Mouse (Mus musculus): ENCODE results near the gene Npy4r.

Npy4r gene

DNA sequence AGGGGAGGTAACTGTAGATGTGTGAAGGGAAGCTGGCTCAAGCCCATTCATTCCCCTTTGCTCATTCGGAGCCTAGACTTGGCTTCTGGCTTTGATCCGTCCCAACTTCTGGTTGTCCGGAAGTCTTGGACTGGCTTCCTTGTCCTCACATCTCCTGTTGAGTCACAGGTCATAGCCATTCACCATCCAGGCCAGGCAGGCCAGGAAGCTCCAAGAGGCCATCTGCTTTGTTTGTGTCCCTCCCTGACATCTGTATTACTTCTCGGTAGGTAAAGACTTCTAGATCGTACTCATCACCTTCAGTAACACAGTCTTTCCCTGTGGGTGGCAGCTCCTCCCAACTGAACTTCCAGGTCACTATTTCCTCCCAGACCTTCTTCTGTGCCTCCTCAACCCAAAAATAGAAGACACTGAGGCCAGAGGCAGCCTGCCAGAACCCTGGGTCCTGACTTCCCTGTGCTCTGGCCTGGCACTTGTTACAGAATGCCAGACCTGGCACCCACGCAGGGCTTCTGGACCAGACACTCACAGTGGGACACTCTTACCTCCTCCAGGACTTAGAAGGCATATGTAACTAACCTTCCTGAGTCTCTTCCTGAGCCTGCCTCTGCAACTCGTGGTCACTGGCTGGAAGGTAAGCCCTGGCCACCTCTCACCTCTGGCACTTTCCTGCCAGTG lies 33.1 kb downstream of the Npy4r start:
- in situ Hi-C loops (cut with MboI), result no loop called here

- in situ Hi-C loops (cut with MboI), result no loop called here
Measured at GRCm38 (mm10) chr14:34114311-34114710, 38.0 kb downstream of the Npy4r start.

DNA sequence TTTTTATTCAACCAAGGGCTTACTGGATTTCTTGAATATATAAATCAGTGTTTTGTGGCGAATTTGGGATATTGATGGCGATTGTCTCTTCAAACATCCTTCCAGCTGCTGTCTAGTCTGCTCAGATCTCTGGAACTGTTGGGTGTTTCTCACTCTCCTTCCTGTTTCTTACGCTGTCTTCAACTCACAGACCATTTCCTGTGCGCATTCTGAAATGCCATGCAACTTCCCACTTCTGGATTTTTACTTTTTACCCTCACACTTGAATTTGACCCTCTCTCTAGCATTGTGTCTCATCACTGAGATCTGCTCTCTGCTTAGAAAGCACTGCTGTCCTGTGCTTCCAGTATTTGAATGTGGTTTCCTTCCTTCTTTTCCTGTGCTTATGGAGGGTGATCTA lies 44.7 kb downstream of the Npy4r start:
- in situ Hi-C loops (cut with MboI), result no loop called here

- in situ Hi-C loops (cut with MboI), result no loop called here
Measured at GRCm38 (mm10) chr14:34106389-34107062, 45.8 kb downstream of the Npy4r start.

- in situ Hi-C loops (cut with MboI), result no loop called here
Measured at GRCm38 (mm10) chr14:34104892-34105291, 47.4 kb downstream of the Npy4r start.

DNA sequence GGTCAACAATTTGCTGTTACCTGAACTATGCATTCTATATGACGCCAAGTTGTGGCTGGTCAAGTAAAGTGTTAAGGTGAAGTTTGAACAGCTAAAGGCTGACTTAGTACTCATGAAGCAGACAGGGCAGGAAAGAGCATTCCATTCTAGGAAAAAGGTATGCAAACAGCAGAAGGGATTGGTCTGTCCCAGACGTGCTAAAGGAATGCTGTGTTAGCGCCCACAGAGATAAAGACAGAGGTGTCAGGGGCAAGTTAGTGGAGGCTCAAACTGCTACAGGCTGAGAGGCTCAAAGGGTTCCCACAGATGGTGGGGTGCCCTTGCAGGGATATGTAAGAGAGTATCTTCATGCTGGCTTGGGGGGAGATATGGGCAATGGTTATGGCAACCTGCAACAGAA lies 48.4 kb downstream of the Npy4r start:
- in situ Hi-C loops (cut with MboI), result no loop called here

DNA sequence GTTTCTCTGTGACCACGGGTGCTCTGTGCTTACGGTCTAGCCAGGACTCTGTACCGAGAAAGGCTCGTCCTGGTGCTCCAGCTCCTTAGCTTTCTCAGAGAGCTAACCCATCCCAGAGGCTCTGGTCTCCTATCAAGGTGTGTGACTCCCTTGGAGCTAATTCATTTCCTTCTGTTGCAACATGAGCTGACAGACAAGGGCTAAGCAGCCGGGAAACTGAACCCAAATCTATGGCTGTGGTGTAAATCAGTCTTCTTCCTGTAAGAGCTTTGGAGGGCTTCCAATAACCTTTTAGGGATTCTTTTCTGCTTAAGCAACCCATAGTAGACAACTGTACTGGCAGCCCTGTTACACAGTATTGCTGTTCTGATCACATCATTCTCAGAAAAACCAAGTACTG lies 49.7 kb downstream of the Npy4r start, which contains the start of gene A630023A22Rik:
Gene A630023A22Rik (minus strand): TSS at position 154 of the 400 bp plus-strand sequence.
- in situ Hi-C loops (cut with MboI), result no loop called here

- in situ Hi-C loops (cut with MboI), result no loop called here
Measured at GRCm38 (mm10) chr14:34096161-34096560, 56.1 kb downstream of the Npy4r start.

Measured in mature B cell (primary cell).